Mouse (Mus musculus) lung, postnatal 0 days (tissue): Measurements from ENCODE around the gene Acyp1. TPM values are rescaled to one million over a fixed set of nuclear protein-coding genes. Genes with fewer than 3 reads are reported as not detected.

ENCODE experiments used
- ATAC-seq: fragments of 200-750 bp; cut with Nextera tagmentation; 2 replicates; pipeline ENCODE4 v1.8.0; 2017; ENCODE audit warnings: moderate library complexity
- DNase-seq: peaks from one replicate; pipeline ENCODE4 v3.0.0-alpha.2; 2016; ENCODE audit warnings: low spot score
- H3K27ac ChIP-seq: fragments of 300-500 bp; sonication (generic); 2 replicates; pipeline ENCODE4 v1.5.1; 2014; ENCODE audit warnings: antibody characterized with exemption, mild to moderate bottlenecking, low read length, mixed read lengths
- H3K27me3 ChIP-seq: fragments of 300-500 bp; sonication (generic); replicated peaks from 2 replicates; pipeline ENCODE4 v1.6.1; 2014; ENCODE audit warnings: low read length, mixed read lengths; ENCODE audit not compliant: insufficient read depth
- H3K36me3 ChIP-seq: fragments of 300-500 bp; sonication (generic); 2 replicates; pipeline ENCODE4 v1.6.1; 2014; ENCODE audit warnings: low read length, mixed read lengths; ENCODE audit not compliant: insufficient read depth
- H3K4me1 ChIP-seq: fragments of 300-500 bp; sonication (generic); 2 replicates; pipeline ENCODE4 v1.6.1; 2014; ENCODE audit warnings: antibody characterized with exemption, low read depth, low read length, mixed read lengths; ENCODE audit not compliant: insufficient read depth
- H3K4me2 ChIP-seq: fragments of 300-500 bp; sonication (generic); replicated peaks from 2 replicates; pipeline ENCODE4 v1.6.1; 2014; ENCODE audit warnings: low read depth, mild to moderate bottlenecking, low read length, moderate library complexity, mixed read lengths
- H3K4me3 ChIP-seq: fragments of 300-500 bp; sonication (generic); 2 replicates; pipeline ENCODE4 v1.5.1; 2014; ENCODE audit warnings: low read depth, low read length
- H3K9ac ChIP-seq: fragments of 300-500 bp; sonication (generic); replicated peaks from 2 replicates; pipeline ENCODE4 v1.6.1; 2014; ENCODE audit warnings: low read depth, mild to moderate bottlenecking
- H3K9me3 ChIP-seq: fragments of 300-500 bp; sonication (generic); 2 replicates; pipeline ENCODE4 v1.6.1; 2016; ENCODE audit warnings: low read length, mixed read lengths
- CTCF ChIP-seq: IDR thresholded peaks from 2 replicates; pipeline ENCODE4 v1.5.1; 2016; ENCODE audit warnings: antibody characterized with exemption, mild to moderate bottlenecking
- EP300 ChIP-seq: IDR thresholded peaks from 2 replicates; pipeline ENCODE4 v1.6.1; 2016; ENCODE audit warnings: antibody characterized with exemption, mild to moderate bottlenecking, control low read depth
- WGBS: fragments of 180-500 bp; shearing (Covaris S2); extraction: QIAGEN DNeasy Blood & Tissue Kit; methylation state at CpG from one replicate; pipeline ENCODE4 v1.1.7; 2014; 5-methylcytosine and 5-hydroxymethylcytosine counted together
- microRNA-seq: library from miRNA; unstranded; fragments of <30 nt; microRNA quantifications from one replicate; pipeline ENCODE4, GENCODE M21; 2016
- polyA plus RNA-seq: library from polyadenylated mRNA; unstranded; fragments of >200 nt; fragmentation: Nextera tagmentation; extraction: Ambion mirVana; gene quantifications from 2 replicates; pipeline ENCODE4 v1.2.1, GENCODE M21; 2015

The Acyp1 gene
- polyA plus RNA-seq, 1 experiment from 2014 or later = 54.9 TPM

GRCm38 (mm10) chr12:85227876-85228599 lies 60.2 kb downstream of the Acyp1 start:
- DNase-seq = peak; percentile 26
- no peak overlapping the region for H3K4me2 ChIP-seq
- H3K36me3 ChIP-seq = peaks cover 12% of the 10 kb centered on the region; the same call in 1 of the 2 replicates
- WGBS = 48% methylated on average over 15 of the region's 15 CpGs
- no peak overlapping the region for H3K4me3 ChIP-seq
- no peaks in the 10 kb centered on the region for H3K27me3 ChIP-seq
- peak; percentile 40 for ATAC-seq
- H3K4me1 ChIP-seq = no peaks in the 10 kb centered on the region
- H3K27ac ChIP-seq = no peak overlapping the region
- no peak for TF ChIP-seq CTCF
- TF ChIP-seq EP300 = no peak
- no peaks in the 10 kb centered on the region for H3K9me3 ChIP-seq
- no peak overlapping the region for H3K9ac ChIP-seq

DNA sequence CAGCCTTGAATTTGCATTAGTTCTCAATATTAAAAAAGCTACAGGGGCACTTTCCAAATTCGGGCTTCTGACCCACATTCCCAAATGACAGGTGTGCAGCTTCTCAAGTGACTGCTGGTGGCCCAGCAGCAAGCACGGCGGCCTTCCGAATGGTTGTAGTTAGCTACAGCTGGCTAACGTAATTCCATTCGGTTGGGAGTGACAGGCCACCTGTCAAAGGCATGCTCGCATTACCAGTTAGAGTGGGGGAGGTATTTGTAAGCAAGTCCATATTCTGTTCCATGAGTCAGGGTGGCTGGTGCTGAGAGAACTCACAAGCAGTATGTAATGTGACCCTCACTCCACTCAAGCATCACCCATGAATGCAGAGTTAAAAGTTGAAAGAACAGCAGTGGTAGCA lies 61.0 kb downstream of the Acyp1 start:
- ATAC-seq (no peak), DNase-seq (no peak)
- 68% methylated on average over 7 of the region's 7 CpGs for WGBS
- no peaks in the 10 kb centered on the region for H3K9me3 ChIP-seq
- TF ChIP-seq CTCF (no peak), EP300 (no peak)
- H3K4me1 ChIP-seq = no peaks in the 10 kb centered on the region
- H3K9ac ChIP-seq = no peak overlapping the region
- no peak overlapping the region for H3K4me2 ChIP-seq
- H3K27me3 ChIP-seq = no peaks in the 10 kb centered on the region
- H3K27ac ChIP-seq = no peak overlapping the region
- no peak overlapping the region for H3K4me3 ChIP-seq
- H3K36me3 ChIP-seq = peaks cover 16% of the 10 kb centered on the region; the same call in 1 of the 2 replicates

Small RNA genes within 50 kb of the gene (microRNA-seq; reads per million reads assigned to microRNA genes)
- gene Mir6938 = not detected

Other genes starting within 250 kb of the Acyp1 start
- 3.7 and 5.6 TPM in 2 replicates for gene Prox2, start 177.7 kb downstream of the Acyp1 start, polyA plus RNA-seq
- 70.7 and 72.5 TPM in 2 replicates for gene Dlst, start 177.6 kb downstream of the Acyp1 start, polyA plus RNA-seq
- gene Rps6kl1, start 137.2 kb downstream of the Acyp1 start, polyA plus RNA-seq = 0.82 and 0.83 TPM in 2 replicates
- gene Pgf, start 110.6 kb downstream of the Acyp1 start, polyA plus RNA-seq = 12.7 and 19.0 TPM in 2 replicates
- 58.7 and 64.9 TPM in 2 replicates for gene Eif2b2, start 69.0 kb downstream of the Acyp1 start, polyA plus RNA-seq
- gene Mlh3, start 17.8 kb downstream of the Acyp1 start, polyA plus RNA-seq = 4.2 and 5.0 TPM in 2 replicates
- 2.6 and 2.7 TPM in 2 replicates for gene Zc2hc1c, start 153 bp upstream of the Acyp1 start, polyA plus RNA-seq
- 11.1 and 11.5 TPM in 2 replicates for gene Nek9, start 50.9 kb upstream of the Acyp1 start, polyA plus RNA-seq
- gene Tmed10, start 86.4 kb upstream of the Acyp1 start, polyA plus RNA-seq = 329 and 354 TPM in 2 replicates
- gene Fos, start 185.5 kb upstream of the Acyp1 start, polyA plus RNA-seq = 30.8 and 33.8 TPM in 2 replicates